Mouse (Mus musculus) forebrain, embryonic 14.5 days (tissue): Measurements from ENCODE around the gene Olfr1414. TPM values are rescaled to one million over a fixed set of nuclear protein-coding genes. Genes with fewer than 3 reads are reported as not detected.

Experiments
- microRNA-seq: library from miRNA; unstranded; fragments of <30 nt; microRNA quantifications from one replicate; pipeline ENCODE4, GENCODE M21; 2016
- polyA plus RNA-seq: library from polyadenylated mRNA; unstranded; fragments of >200 nt; fragmentation: Nextera tagmentation; extraction: Ambion mirVana; gene quantifications from 2 replicates; pipeline ENCODE4 v1.2.1, GENCODE M21; 2014

Gene Olfr1414
- polyA plus RNA-seq, 1 experiment from 2014 or later, result not detected

Small RNA genes lying within 50 kb of the gene (microRNA-seq; reads per million reads assigned to microRNA genes)
- 4.2 reads per million, percentile 23 among the genes with 10 or more reads in this experiment for gene Mir6900

Other genes with a start within 250 kb of the Olfr1414 start
- gene Ndufa10, start 44.8 kb downstream of the Olfr1414 start, polyA plus RNA-seq, result 304 and 311 TPM in 2 replicates
- not detected in 2 replicates for gene Olfr1416, start 33.5 kb downstream of the Olfr1414 start, polyA plus RNA-seq
- gene Olfr1415, start 22.6 kb downstream of the Olfr1414 start, polyA plus RNA-seq, result not detected in 2 replicates
- not detected in 2 replicates for gene Olfr1413, start 52.7 kb upstream of the Olfr1414 start, polyA plus RNA-seq
- gene Olfr1412, start 67.1 kb upstream of the Olfr1414 start, polyA plus RNA-seq, result not detected in 2 replicates
- not detected in 2 replicates for gene Olfr1411, start 75.8 kb upstream of the Olfr1414 start, polyA plus RNA-seq
- gene Olfr1410, start 87.1 kb upstream of the Olfr1414 start, polyA plus RNA-seq, result not detected in 2 replicates
- gene Olfr12, start 99.1 kb upstream of the Olfr1414 start, polyA plus RNA-seq, result not detected in 2 replicates
- 509 and 677 TPM in 2 replicates for gene Cops9, start 123.3 kb upstream of the Olfr1414 start, polyA plus RNA-seq
- gene Otos, start 130.2 kb upstream of the Olfr1414 start, polyA plus RNA-seq, result 0.11 TPM in 1 of 2 replicates, not detected in the other